Mouse (Mus musculus) gastrocnemius, postnatal 4 days (tissue): ENCODE data around the gene D630003M21Rik. TPM values are rescaled to one million over a fixed set of nuclear protein-coding genes. Genes with fewer than 3 reads are reported as not detected.
A peak's percentile ranks its signal among the peaks of the same experiment; 100 is the strongest.

Source experiments
- DNase-seq, 2 experiments: peaks; one replicate each; pipeline ENCODE4 v3.0.0; 2021 to 2022; ENCODE audit warnings: low spot score in 2 of 2, mixed read lengths in 2 of 2
- total RNA-seq, 2 experiments: library from RNA; stranded (reverse); gene quantifications; 2 replicates each; pipeline ENCODE4 v1.2.3; 2021

Gene D630003M21Rik
- total RNA-seq, 2 experiments from 2014 or later = 4.2 to 5.4 TPM

GRCm38 (mm10) chr2:158198861-158199260 lies 30.2 kb downstream of the D630003M21Rik start:
- no peak for DNase-seq

DNA sequence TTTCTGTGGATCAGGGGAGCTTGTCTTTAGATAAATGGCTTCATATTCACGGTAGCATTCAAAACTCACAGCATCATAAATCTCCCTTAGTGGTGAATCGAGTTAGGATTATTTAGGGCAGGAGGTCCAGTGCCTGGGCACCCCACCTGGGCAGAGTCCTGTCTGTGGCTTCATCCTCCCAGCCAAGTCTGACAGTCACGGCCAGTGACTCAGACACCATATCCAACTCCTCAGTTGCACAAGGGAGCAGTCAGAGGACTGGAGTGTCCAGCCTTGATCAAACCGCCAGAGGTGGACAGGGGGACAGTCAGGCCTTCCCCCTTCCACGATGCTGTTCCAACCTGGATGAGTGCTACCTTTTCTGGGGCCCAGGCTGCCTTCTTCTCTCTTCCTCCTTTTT lies 31.1 kb downstream of the D630003M21Rik start:
- DNase-seq = no peak

GRCm38 (mm10) chr2:158194945-158195640 lies 33.9 kb downstream of the D630003M21Rik start:
- peak in 1 of 2 experiments; percentile 48 for DNase-seq

DNA sequence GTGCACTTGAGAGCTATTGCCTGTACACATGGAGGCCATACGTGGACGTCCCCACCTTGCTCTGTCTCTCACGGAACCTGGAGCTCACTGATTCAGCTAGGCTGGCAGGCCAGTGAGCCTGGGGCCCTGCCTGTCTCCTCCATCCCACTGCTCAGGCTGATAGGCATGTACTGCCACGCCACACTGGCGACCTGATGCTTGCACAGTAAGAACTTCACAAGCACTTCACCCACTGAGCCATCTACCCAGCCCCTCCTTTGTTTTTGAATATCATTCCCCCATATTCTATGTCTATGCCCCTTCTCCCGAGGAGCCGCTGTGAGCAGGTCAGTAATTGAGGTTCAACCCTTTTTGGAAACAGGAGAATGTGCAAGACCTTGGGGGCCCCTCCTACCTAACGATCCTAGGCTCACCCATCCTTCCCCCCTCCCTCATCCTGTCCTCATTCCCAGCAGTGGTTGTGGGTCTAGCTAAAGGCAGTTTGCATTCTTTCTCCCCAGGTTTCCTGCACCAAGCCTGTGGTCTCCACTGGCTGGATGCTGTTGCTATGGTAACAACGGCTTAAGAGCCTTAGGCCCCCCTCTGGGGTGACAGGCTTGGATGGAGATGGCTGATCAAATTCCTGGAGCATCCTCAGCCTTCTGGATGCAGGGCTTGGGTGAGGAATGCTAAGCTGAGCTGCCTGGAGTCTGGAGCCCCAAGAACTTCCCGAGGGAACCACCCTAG lies 35.2 kb downstream of the D630003M21Rik start:
- no peak for DNase-seq

DNA sequence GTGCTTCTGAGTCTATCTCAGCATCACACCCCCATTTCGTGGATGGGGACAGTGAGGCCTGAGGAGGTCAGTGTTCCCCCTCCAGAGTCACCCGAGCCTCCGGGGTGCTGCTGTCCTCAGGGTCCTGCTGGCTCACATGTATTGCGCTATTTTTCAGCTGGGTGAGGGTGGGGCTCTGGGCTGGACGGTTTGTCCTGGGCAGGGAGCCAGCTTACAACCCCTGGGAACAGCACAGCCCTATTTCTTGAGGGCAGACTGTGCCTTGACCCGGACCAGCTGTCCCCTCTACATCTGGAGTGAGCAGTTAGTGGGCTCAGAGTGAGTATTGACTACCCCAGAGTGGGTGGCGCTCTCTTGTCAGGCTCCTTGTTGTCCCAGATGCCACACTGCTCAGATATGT lies 37.9 kb downstream of the D630003M21Rik start:
- no peak for DNase-seq

DNA sequence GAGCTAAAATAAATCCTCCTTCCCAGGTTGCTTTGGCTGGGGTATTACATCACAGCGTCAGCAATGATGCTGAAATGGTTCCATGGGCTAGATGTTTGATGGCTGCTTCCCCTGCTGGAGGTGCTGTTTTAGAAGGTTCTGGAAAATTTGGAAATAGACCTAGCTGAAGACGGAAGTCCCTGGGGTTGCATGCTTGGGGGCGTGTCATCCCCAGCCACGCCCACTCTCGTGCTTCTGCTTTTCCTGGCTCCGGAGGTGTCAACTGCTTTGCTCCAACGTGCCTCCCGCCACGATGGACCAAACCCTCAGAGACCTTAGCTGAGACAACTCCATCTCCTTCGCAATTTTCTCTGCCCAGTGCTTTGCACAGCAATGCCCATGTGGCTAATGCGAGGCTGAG lies 39.6 kb downstream of the D630003M21Rik start:
- no peak for DNase-seq

DNA sequence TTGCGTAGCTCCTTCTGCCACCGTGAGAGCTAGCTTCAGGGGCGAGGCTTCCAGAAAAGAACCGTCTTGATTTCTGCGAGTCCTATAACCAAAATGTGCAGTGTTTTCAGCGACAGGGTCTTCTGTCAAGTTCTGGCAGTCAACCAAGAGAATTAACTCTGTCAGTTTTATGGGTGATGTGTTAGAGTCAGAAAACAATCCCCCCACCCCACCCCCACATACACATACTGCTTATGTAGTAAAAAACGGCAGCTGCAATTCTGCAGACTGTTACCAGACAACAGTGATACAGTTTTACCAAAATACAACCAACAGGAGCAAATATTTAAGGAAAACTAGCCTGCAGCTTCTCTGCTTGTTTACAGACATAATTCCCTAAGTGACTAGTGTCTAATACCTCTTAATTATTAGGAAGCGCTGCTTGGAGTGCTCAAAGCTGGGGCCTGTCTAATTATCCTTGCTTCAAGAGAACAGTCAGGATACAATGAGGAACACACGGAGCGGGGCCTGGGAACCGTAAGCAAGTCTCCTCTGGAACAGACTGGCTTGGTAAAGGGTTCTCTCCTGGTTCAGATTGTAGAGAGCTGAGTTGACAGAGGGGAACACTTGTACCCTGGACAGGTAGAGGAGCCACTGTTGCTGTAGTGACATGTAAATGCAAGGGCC lies 42.7 kb downstream of the D630003M21Rik start:
- DNase-seq = no peak

GRCm38 (mm10) chr2:158183266-158183665 lies 45.8 kb downstream of the D630003M21Rik start:
- DNase-seq = no peak

DNA sequence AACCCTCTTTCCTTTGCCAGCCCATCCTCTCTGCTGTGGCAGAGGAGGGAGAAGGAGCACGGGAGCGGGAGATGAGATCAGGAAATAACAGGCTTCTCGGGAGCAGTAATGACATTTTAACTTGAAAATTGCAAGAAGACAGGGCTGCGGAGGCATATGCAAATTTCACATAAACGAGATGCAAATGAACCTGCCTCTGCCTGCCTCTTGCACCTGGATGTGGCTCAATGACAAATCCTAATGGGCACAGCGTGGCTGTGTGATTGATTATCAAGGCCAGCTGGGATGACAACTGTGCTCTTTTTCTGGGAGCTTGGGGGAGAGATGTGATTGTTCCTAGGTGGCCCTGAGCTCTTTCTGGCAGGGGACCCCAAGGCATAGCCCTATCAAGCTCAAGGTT lies 47.1 kb downstream of the D630003M21Rik start:
- no peak for DNase-seq

- DNase-seq = peak in 1 of 2 experiments; percentile 70
Observed at GRCm38 (mm10) chr2:158180797-158181196, 48.2 kb downstream of the D630003M21Rik start.

DNA sequence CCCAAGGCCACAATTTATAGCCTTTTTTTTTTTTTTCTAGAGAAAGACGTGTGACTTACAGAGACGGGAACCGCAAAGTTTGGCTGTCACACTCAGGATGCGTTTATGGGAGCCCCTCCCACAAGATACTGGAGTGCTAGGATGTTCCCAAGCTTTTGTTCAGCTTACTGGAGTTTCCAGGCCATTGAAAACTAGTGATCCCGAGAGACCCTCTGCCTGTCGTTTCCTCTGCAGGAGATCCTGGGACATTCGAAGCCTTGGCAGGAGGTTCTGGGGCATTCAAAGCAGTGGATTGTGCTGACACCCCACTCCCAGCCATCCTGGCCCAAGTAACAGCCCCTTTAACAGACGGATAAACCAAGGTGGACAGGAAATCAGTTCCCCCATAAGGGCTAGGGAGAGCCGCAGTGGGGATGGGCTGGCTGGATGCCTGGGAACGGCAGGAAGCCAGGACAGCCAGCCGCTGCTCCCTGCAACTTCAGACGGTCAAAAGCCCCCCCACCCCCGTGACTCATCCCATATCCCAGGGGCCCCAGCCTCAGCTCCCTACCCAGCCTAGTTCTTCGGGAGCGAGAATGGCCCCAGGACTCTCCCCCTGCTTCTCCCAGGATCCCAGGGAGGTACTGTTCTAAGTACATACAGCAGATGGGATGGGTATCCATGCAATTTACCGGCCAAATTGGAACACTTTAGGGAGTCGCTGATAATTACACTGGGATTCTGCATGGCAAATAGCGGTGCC lies 49.5 kb downstream of the D630003M21Rik start:
- DNase-seq = peak; percentile 55 to 68

DNA sequence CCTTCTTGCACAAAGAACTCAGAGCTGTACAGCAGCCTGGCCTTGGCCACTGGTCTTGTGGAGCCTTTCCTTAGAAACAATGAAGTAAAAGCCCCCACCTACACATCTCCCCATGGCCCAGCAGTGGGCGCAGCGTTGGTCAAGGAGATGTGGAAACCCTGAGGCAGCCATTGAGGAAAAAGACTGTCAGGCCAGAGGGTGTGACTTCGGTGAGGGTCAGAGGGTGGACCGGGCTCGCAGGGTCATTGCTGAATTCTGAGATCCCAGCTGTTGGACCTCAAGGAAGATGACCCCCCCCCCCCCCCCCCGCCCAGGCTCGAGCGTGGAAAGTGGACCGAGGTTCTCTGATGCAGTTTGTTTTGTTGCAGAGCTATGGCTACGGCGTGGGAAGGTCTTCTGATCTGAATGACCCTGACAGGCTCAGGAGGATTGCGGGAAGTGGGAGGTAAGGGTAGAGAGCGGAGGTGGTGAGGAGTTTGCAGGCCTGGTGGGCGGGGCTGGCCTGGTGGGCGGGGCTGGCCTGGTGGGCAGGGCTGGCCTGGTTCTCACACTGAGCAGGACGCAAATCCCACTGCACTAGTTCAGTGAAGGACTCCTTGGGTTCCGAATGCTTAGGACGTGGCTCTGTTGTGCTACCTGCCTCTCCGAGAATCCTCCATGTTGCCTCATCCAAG lies 50.2 kb downstream of the D630003M21Rik start:
- DNase-seq = peak; percentile 64 to 77

GRCm38 (mm10) chr2:158178139-158178538 lies 50.9 kb downstream of the D630003M21Rik start:
- no peak for DNase-seq

GRCm38 (mm10) chr2:158177574-158177973 lies 51.4 kb downstream of the D630003M21Rik start:
- no peak for DNase-seq

- DNase-seq = no peak
Observed at GRCm38 (mm10) chr2:158176763-158177162, 52.3 kb downstream of the D630003M21Rik start.

DNA sequence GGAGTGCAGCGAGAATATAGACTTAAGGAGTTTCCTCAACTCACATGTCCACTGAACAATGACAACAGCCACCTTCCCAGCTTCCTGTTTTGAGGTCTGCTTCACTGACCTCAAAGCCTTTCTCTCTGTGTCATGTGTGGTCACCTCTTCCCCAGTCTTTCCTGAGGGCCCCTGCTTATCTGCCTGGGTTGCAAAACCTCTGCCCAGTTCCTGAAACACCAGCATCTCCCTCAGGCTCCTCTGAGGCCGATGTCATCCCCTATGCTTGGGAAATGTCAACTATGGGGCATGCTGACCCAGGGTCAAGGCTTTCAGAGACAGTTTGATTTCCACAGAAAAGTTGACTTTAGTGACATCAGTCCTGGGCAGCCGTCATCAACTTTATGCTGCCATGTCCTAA lies 53.6 kb downstream of the D630003M21Rik start:
- DNase-seq = no peak

- DNase-seq = no peak
Observed at GRCm38 (mm10) chr2:158174958-158175357, 54.1 kb downstream of the D630003M21Rik start.

DNA sequence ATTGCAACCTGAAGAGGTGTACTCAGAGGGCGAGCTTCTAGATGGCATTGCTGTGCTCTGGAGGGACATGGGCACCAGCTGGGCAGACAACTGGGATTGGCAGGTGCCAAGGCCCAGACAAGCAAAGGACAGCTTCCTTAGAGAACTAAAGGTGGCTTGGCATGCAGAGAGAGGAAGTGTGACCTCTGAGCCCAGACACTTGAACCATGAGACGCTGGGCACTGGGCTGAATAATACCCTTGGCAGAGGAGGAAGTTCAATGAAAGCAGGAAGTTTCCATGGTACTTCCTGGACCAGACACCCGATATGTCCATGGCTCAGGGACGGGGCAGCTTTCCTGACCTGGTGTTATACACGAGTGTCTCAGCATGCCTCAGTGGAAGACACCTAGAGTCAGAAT lies 54.6 kb downstream of the D630003M21Rik start:
- no peak for DNase-seq

DNA sequence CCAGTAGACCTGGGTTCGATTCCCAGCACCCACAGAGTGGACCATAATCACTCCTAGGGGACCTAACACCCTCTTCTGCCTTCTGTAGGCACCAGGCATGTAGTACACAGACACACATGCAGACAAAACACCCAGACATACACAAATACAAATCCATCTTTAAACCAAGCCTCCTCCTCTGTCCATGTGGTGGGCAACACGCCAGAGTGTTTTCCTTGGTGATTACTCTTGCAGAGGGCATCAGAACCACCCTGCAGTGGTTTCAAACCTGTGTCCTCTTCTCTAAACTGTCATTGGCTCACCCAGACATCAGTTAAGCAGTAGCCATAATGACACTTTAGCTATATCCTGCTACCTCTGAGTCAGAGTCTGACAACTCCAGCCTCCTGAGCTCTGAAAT lies 58.6 kb downstream of the D630003M21Rik start:
- DNase-seq = no peak

GRCm38 (mm10) chr2:158169771-158170170 lies 59.3 kb downstream of the D630003M21Rik start:
- DNase-seq = no peak

- DNase-seq = no peak
Observed at GRCm38 (mm10) chr2:158169351-158169750, 59.7 kb downstream of the D630003M21Rik start.
